Mouse (Mus musculus) brown adipose tissue, adult 24 weeks (tissue): ENCODE measurements around the gene 4933406M09Rik. TPM values are rescaled to one million over a fixed set of nuclear protein-coding genes. Genes with fewer than 3 reads are reported as not detected.

Experiments used
- H3K27ac ChIP-seq: fragments of 200-500 bp; replicated peaks from 2 replicates; pipeline ENCODE4 v1.5.1; 2012; ENCODE audit warnings: low read depth, mild to moderate bottlenecking, low read length
- H3K4me1 ChIP-seq: fragments of 200-500 bp; 2 replicates; pipeline ENCODE4 v1.6.1; 2012; ENCODE audit warnings: low read length, mixed read lengths; ENCODE audit not compliant: control insufficient read depth, insufficient read depth, insufficient read length
- H3K4me3 ChIP-seq: fragments of 200-500 bp; 2 replicates; pipeline ENCODE4 v1.5.1; 2012; ENCODE audit warnings: low read depth, mild to moderate bottlenecking, low read length, moderate library complexity; ENCODE audit not compliant: insufficient read depth
- polyA plus RNA-seq: library from polyadenylated mRNA; stranded (reverse); fragments of >200 nt; gene quantifications from 2 replicates; pipeline ENCODE4 v1.2.4, GENCODE M21; 2012; ENCODE audit not compliant: missing spikeins, insufficient read depth, insufficient read length

Gene 4933406M09Rik
- polyA plus RNA-seq, 1 experiment: not detected

- H3K4me1 ChIP-seq: peaks cover 3% of the 10 kb centered on the region
- H3K27ac ChIP-seq: no peak overlapping the region
- no peak overlapping the region for H3K4me3 ChIP-seq
These were observed 54.7 kb downstream of the 4933406M09Rik start for GRCm38 (mm10) chr1:134440437-134440836.

Other genes starting within 250 kb of the 4933406M09Rik start
- not detected in 2 replicates for gene Chil1, start 203.8 kb upstream of the 4933406M09Rik start, polyA plus RNA-seq
- gene Mybph, start 192.5 kb upstream of the 4933406M09Rik start, polyA plus RNA-seq: not detected in 2 replicates
- 41.1 and 67.9 TPM in 2 replicates for gene Adora1, start 150.5 kb upstream of the 4933406M09Rik start, polyA plus RNA-seq
- not detected in 2 replicates for gene Myog, start 96.0 kb upstream of the 4933406M09Rik start, polyA plus RNA-seq
- gene Ppfia4, start 53.0 kb upstream of the 4933406M09Rik start, polyA plus RNA-seq: 1.7 TPM in 1 of 2 replicates, not detected in the other
- 20.2 and 20.8 TPM in 2 replicates for gene Tmem183a, start 24.0 kb upstream of the 4933406M09Rik start, polyA plus RNA-seq
- gene Cyb5r1, start 19.6 kb downstream of the 4933406M09Rik start, polyA plus RNA-seq: 21.2 and 26.5 TPM in 2 replicates
- 94.9 and 119 TPM in 2 replicates for gene Adipor1, start 29.4 kb downstream of the 4933406M09Rik start, polyA plus RNA-seq
- 7.0 and 9.9 TPM in 2 replicates for gene Klhl12, start 69.6 kb downstream of the 4933406M09Rik start, polyA plus RNA-seq
- gene Rabif, start 108.7 kb downstream of the 4933406M09Rik start, polyA plus RNA-seq: 24.7 and 25.4 TPM in 2 replicates
- gene Mgat4e, start 163.7 kb downstream of the 4933406M09Rik start, polyA plus RNA-seq: not detected in 2 replicates
- gene Kdm5b, start 174.2 kb downstream of the 4933406M09Rik start, polyA plus RNA-seq: 6.8 and 8.9 TPM in 2 replicates